Mouse (Mus musculus) cortical plate, adult 2 months (tissue): ENCODE results near the gene Crabp1.

Experiments
- CTCF ChIP-seq: fragments of 200-500 bp; IDR thresholded peaks from 2 replicates; pipeline ENCODE4 v1.5.1; 2011; ENCODE audit warnings: mild to moderate bottlenecking, control low read depth, low read length; ENCODE audit not compliant: insufficient read depth; ENCODE audit errors: extremely low read depth
- POLR2A ChIP-seq: fragments of 200-500 bp; IDR thresholded peaks from 2 replicates; pipeline ENCODE4 v1.6.1; 2011; ENCODE audit warnings: mild to moderate bottlenecking, low read length, control low read depth; ENCODE audit not compliant: insufficient read depth; ENCODE audit errors: extremely low read depth

DNA sequence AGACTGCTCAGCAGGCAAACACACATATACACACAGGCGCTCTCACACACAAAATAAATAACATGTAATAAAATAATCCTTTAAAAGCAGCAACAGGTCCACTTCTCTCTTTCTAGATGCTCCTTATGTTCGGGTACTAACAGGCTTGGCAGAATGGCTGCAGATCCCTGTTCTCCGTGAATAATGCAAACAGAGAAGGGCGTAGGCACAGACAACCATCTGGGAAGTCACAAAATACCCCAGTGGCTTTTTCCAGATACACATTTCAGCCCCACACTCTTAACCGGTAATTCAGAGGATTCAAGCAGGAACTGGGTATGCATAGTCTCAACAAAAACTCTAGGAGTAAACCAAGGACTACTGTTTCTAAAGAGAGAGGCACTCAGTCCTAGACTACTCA, 38.2 kb upstream of the Crabp1 start:
- TF ChIP-seq CTCF (no peak), POLR2A (no peak)
